Mouse (Mus musculus) limb, embryonic 11.5 days (tissue): ENCODE data around the gene Ccpg1os. TPM values are rescaled to one million over a fixed set of nuclear protein-coding genes. Genes with fewer than 3 reads are reported as not detected.

Experiments
- ATAC-seq: fragments of 200-750 bp; cut with Nextera tagmentation; 2 replicates; pipeline ENCODE4 v1.8.0; 2017; ENCODE audit warnings: low read depth; ENCODE audit not compliant: insufficient number of reproducible peaks, low FRiP score, low TSS enrichment
- DNase-seq: peaks from one replicate; pipeline ENCODE4 v3.0.0-alpha.2; 2015; ENCODE audit warnings: low spot score
- H3K27ac ChIP-seq: fragments of 300-500 bp; sonication (generic); replicated peaks from 2 replicates; pipeline ENCODE4 v1.5.1; 2014; ENCODE audit warnings: low read depth, mild to moderate bottlenecking, low read length
- H3K27me3 ChIP-seq: fragments of 300-500 bp; sonication (generic); 2 replicates; pipeline ENCODE4 v1.6.1; 2014; ENCODE audit warnings: mild to moderate bottlenecking, low read length, mixed read lengths; ENCODE audit not compliant: control insufficient read depth, insufficient read depth
- H3K36me3 ChIP-seq: fragments of 300-500 bp; sonication (generic); 2 replicates; pipeline ENCODE4 v1.6.1; 2014; ENCODE audit warnings: mild to moderate bottlenecking, low read length, moderate library complexity, mixed read lengths; ENCODE audit not compliant: control insufficient read depth, insufficient read depth
- H3K4me1 ChIP-seq: fragments of 300-500 bp; sonication (generic); 2 replicates; pipeline ENCODE4 v1.6.1; 2014; ENCODE audit warnings: low read length, mixed read lengths; ENCODE audit not compliant: control insufficient read depth, insufficient read depth
- H3K4me2 ChIP-seq: fragments of 300-500 bp; sonication (generic); 2 replicates; pipeline ENCODE4 v1.6.1; 2014; ENCODE audit warnings: low read depth, mild to moderate bottlenecking, moderate library complexity; ENCODE audit not compliant: severe bottlenecking
- H3K4me3 ChIP-seq: fragments of 300-500 bp; sonication (generic); 2 replicates; pipeline ENCODE4 v1.5.1; 2014; ENCODE audit warnings: low read depth, low read length
- H3K9ac ChIP-seq: fragments of 300-500 bp; sonication (generic); 2 replicates; pipeline ENCODE4 v1.6.1; 2014; ENCODE audit warnings: mild to moderate bottlenecking, low read length
- H3K9me3 ChIP-seq: fragments of 300-500 bp; sonication (generic); 2 replicates; pipeline ENCODE4 v1.6.1; 2016; ENCODE audit warnings: low read length; ENCODE audit not compliant: control insufficient read depth
- WGBS: fragments of 180-500 bp; shearing (Covaris S2); extraction: QIAGEN DNeasy Blood & Tissue Kit; methylation state at CpG from one replicate; pipeline ENCODE4 v1.1.7; 2014; 5-methylcytosine and 5-hydroxymethylcytosine counted together
- polyA plus RNA-seq: library from polyadenylated mRNA; unstranded; fragments of >200 nt; fragmentation: Nextera tagmentation; extraction: Ambion mirVana; gene quantifications from 2 replicates; pipeline ENCODE4 v1.2.1, GENCODE M21; 2014

Ccpg1os gene
- polyA plus RNA-seq, 1 experiment from 2014 or later, result 12.3 TPM

- Histone ChIP-seq H3K9me3 (no peaks in the 10 kb centered on the region), H3K27me3 (no peaks in the 10 kb centered on the region), H3K4me3 (no peak overlapping the region), H3K4me1 (no peaks in the 10 kb centered on the region), H3K36me3 (no peaks in the 10 kb centered on the region), H3K27ac (no peak overlapping the region), H3K4me2 (no peak overlapping the region), H3K9ac (no peak overlapping the region)
- ATAC-seq (no peak), DNase-seq (no peak)
- 90% methylated on average over 5 of the region's 5 CpGs for WGBS
These were observed 12.7 kb downstream of the Ccpg1os start for GRCm38 (mm10) chr9:72972435-72972834.

- no peaks in the 10 kb centered on the region for H3K9me3 ChIP-seq
- no peaks in the 10 kb centered on the region for H3K4me1 ChIP-seq
- DNase-seq, result no peak
- H3K27me3 ChIP-seq, result no peaks in the 10 kb centered on the region
- H3K27ac ChIP-seq, result no peak overlapping the region
- H3K4me2 ChIP-seq, result no peak overlapping the region
- no peak for ATAC-seq
- no peak overlapping the region for H3K9ac ChIP-seq
- H3K36me3 ChIP-seq, result no peaks in the 10 kb centered on the region
- WGBS, result 70% methylated on average over 7 of the region's 7 CpGs
- H3K4me3 ChIP-seq, result no peak overlapping the region
These were observed 15.3 kb downstream of the Ccpg1os start for GRCm38 (mm10) chr9:72969874-72970273.

DNA sequence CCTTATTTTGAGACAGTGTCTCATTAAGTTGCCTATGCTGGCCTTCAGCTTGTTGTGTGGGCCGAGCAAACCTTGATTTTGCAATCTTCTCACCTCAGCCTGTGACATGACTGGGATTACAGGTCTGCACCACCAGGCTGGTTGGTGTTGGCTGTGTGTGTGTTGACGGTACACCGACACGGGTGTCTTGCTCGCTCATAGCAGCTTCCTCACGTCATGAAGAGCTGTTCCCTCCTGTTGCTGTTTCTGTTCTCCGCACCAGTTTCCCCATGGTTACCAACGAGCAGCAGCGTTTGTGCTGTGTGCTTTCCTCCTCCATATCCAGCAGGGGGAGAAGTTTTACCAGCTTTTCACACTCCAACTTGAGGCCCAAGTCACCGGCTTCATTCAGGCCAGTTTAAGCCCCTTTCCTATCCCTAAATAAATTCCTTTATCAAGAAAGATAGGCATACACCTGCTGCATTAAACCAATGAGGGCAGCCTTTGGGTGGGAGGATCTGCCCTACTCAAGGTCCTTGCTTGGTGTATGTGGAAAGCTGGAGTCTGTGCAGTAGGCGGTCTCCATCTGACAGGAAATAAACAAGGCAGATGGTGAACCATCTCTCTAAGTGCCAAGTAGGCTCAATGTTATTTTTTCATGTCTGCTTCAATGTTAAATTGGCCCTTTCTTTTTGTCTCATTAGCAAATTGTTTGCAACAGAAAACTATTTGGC, 16.7 kb downstream of the Ccpg1os start:
- H3K27ac ChIP-seq, result no peak overlapping the region
- no peaks in the 10 kb centered on the region for H3K27me3 ChIP-seq
- H3K4me3 ChIP-seq, result no peak overlapping the region
- H3K9ac ChIP-seq, result no peak overlapping the region
- H3K36me3 ChIP-seq, result no peaks in the 10 kb centered on the region
- no peak overlapping the region for H3K4me2 ChIP-seq
- ATAC-seq (no peak), DNase-seq (peak; percentile 31)
- 37% methylated on average over 11 of the region's 11 CpGs for WGBS
- no peaks in the 10 kb centered on the region for H3K9me3 ChIP-seq
- no peaks in the 10 kb centered on the region for H3K4me1 ChIP-seq

DNA sequence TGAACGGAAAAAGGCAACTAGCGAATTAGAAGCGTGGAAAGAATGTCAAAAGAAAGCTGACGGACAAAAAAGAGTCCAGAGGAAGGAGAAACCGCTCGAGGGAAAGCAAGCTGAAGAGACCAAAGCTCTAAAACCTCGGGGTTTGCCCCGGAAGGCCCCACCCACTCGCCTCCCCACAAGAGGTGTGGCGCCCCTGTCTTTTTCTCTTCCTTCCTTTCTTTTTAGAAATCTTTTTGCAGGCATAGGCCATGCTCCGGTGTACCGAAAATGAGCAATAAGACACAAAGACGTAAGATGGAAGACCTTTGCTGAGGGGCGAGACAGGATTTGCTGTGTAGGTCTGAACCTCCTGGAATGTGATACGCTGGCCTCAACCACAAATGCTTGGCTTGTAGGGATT, 23.2 kb downstream of the Ccpg1os start:
- H3K4me1 ChIP-seq, result peaks cover 2% of the 10 kb centered on the region; the same call in 1 of the 2 replicates
- no peaks in the 10 kb centered on the region for H3K27me3 ChIP-seq
- WGBS, result 84% methylated on average over 15 of the region's 15 CpGs
- no peak overlapping the region for H3K4me2 ChIP-seq
- no peaks in the 10 kb centered on the region for H3K36me3 ChIP-seq
- no peak overlapping the region for H3K27ac ChIP-seq
- DNase-seq (no peak), ATAC-seq (no peak)
- H3K9me3 ChIP-seq, result no peaks in the 10 kb centered on the region
- H3K9ac ChIP-seq, result no peak overlapping the region
- no peak overlapping the region for H3K4me3 ChIP-seq

- no peaks in the 10 kb centered on the region for H3K36me3 ChIP-seq
- no peak overlapping the region for H3K9ac ChIP-seq
- ATAC-seq, result no peak
- no peak overlapping the region for H3K27ac ChIP-seq
- no peaks in the 10 kb centered on the region for H3K9me3 ChIP-seq
- 66% methylated on average over 8 of the region's 8 CpGs for WGBS
- no peak overlapping the region for H3K4me2 ChIP-seq
- H3K27me3 ChIP-seq, result no peaks in the 10 kb centered on the region
- no peak overlapping the region for H3K4me3 ChIP-seq
- no peak for DNase-seq
- H3K4me1 ChIP-seq, result peaks cover 2% of the 10 kb centered on the region; the same call in 1 of the 2 replicates
These were observed 23.8 kb downstream of the Ccpg1os start for GRCm38 (mm10) chr9:72961346-72961745.

DNA sequence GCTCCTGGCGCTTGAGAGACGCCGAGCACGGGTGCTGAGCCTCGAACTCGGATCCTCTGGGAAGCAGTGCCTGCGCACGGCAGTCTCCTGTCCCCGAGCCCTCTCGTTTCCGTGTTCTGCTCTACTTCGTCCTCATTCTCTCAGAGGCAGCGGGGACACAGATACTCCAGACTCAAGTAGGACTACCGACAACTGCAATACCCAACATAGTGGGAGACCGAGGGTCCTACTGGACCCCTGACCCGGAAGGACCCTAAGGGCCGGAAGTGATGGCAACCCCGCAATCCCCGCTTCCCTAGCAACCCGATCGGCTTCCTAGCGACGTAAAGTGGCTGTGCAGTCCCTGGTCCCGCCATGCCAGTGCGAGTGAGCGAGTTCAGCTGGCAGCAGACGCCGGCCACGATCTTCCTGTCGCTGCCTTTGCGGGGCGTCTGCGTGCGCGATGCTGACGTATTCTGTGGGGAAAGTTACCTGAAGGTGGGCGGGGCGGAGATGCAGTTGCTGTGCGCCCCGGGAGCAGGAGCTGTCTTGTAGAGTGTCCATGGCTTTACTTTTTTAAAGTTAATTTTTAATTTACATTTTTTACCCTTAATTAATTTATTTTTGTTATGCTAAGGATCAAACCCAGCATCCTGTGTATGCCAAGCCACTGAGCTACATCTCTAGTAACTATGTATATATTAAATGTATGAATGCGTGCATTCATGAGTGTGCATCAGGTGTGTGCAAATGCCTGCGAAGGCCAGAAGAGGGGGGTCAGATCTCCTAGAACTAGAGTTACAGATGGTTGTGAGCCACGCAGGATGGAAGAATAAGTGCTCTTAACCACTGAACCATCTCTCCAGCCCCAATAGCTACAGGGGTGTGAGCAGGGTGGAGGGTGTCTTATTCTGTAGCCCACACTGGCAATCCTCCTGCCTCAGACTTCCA, 26.4 kb downstream of the Ccpg1os start, which contains the start of the genes Dyx1c1 and Gm44503:
Dyx1c1 (plus strand) TSS at position 265 of the 930 bp plus-strand sequence.
Gm44503 (plus strand) TSS at position 332 of the 930 bp plus-strand sequence.
- Histone ChIP-seq H3K4me2 (peak within 1 kb of the TSS; percentile 59), H3K27ac (no peak within 1 kb of the TSS; the same call in 1 of the 2 replicates), H3K4me1 (peaks cover 2% of the 10 kb centered on the region; the same call in 1 of the 2 replicates), H3K9me3 (no peaks in the 10 kb centered on the region), H3K4me3 (peak within 1 kb of the TSS; percentile 57), H3K36me3 (no peaks in the 10 kb centered on the region), H3K9ac (peak within 1 kb of the TSS; percentile 54), H3K27me3 (no peaks in the 10 kb centered on the region)
- peak; percentile 89 for DNase-seq
- peak; percentile 92 for ATAC-seq
- WGBS, result 2% methylated on average over 43 of the region's 43 CpGs

GRCm38 (mm10) chr9:72955546-72955945, 29.6 kb downstream of the Ccpg1os start:
- peaks cover 2% of the 10 kb centered on the region; the same call in 1 of the 2 replicates for H3K4me1 ChIP-seq
- no peaks in the 10 kb centered on the region for H3K9me3 ChIP-seq
- H3K27ac ChIP-seq, result no peak overlapping the region
- no peak overlapping the region for H3K9ac ChIP-seq
- ATAC-seq, result no peak
- H3K4me2 ChIP-seq, result no peak overlapping the region
- WGBS, result 9% methylated on average over 1 of the region's 1 CpGs
- peak; percentile 63 for DNase-seq
- no peak overlapping the region for H3K4me3 ChIP-seq
- H3K27me3 ChIP-seq, result no peaks in the 10 kb centered on the region
- no peaks in the 10 kb centered on the region for H3K36me3 ChIP-seq

DNA sequence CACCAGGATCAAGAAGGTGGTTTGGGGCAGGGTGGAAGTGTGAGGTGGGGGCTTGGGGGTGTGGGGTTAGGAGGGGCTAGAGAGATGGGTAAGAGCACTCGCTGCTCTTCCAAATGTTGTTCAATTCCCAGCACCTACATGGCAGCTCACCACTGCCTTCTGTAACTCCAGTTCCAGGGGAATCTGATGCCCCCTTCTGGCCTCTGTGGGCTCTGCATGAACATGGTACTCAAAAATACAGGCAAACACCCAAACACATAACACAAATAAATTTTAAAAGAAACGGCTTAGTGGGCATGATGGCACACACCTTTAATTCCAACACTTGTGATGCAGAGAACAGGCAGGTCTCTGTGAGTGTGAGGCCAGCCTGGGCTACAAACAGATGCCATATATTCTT, 30.4 kb downstream of the Ccpg1os start:
- Histone ChIP-seq H3K4me2 (no peak overlapping the region), H3K36me3 (no peaks in the 10 kb centered on the region), H3K9me3 (no peaks in the 10 kb centered on the region), H3K27ac (no peak overlapping the region), H3K4me1 (peaks cover 2% of the 10 kb centered on the region; the same call in 1 of the 2 replicates), H3K27me3 (no peaks in the 10 kb centered on the region), H3K9ac (no peak overlapping the region), H3K4me3 (no peak overlapping the region)
- ATAC-seq, result no peak
- peak; percentile 68 for DNase-seq
- 46% methylated on average over 2 of the region's 2 CpGs for WGBS
